Mouse (Mus musculus): ENCODE results near the gene Krba1. TPM values are rescaled to one million over a fixed set of nuclear protein-coding genes. Genes with fewer than 3 reads are reported as not detected.

The Krba1 gene
- polyA plus RNA-seq, 1 experiment from 2014 or later: 33.3 TPM

- Histone ChIP-seq H3K27ac (no peak overlapping the region), H3K9me3 (no peaks in the 10 kb centered on the region), H3K36me3 (replicated peaks) (no peaks in the 10 kb centered on the region), H3K4me3 (no peak overlapping the region), H3K9ac (no peak overlapping the region), H3K4me1 (no peaks in the 10 kb centered on the region), H3K27me3 (replicated peaks) (no peaks in the 10 kb centered on the region), H3K4me2 (no peak overlapping the region)
- 83% methylated on average over 5 of the region's 5 CpGs for WGBS
- no peak for ATAC-seq (replicated peaks)
Measured at GRCm38 (mm10) chr6:48430748-48431147, 35.4 kb downstream of the Krba1 start.

- Histone ChIP-seq H3K27me3 (replicated peaks) (peaks cover 2% of the 10 kb centered on the region; the same call in 1 of the 2 replicates), H3K9me3 (no peaks in the 10 kb centered on the region), H3K4me2 (no peak overlapping the region), H3K36me3 (replicated peaks) (no peaks in the 10 kb centered on the region), H3K9ac (no peak overlapping the region), H3K27ac (no peak overlapping the region), H3K4me3 (no peak overlapping the region), H3K4me1 (peaks cover under 1% of the 10 kb centered on the region; the same call in 1 of the 2 replicates)
- ATAC-seq (replicated peaks): no peak
- 56% methylated on average over 12 of the region's 12 CpGs for WGBS
Measured at GRCm38 (mm10) chr6:48432893-48433816, 37.8 kb downstream of the Krba1 start.

- ATAC-seq (replicated peaks): no peak
- H3K9ac ChIP-seq: no peak overlapping the region
- no peaks in the 10 kb centered on the region for H3K9me3 ChIP-seq
- peaks cover 16% of the 10 kb centered on the region for H3K27me3 ChIP-seq (replicated peaks)
- H3K27ac ChIP-seq: no peak overlapping the region
- H3K4me2 ChIP-seq: no peak overlapping the region
- 58% methylated on average over 6 of the region's 6 CpGs for WGBS
- 0 out of 2 replicates have a peak, but pooled peaks cover 2% of the 10 kb centered on the region for H3K36me3 ChIP-seq (replicated peaks)
- H3K4me3 ChIP-seq: no peak overlapping the region
- peaks cover 15% of the 10 kb centered on the region for H3K4me1 ChIP-seq
Measured at GRCm38 (mm10) chr6:48434651-48435050, 39.3 kb downstream of the Krba1 start.

- no peak overlapping the region for H3K9ac ChIP-seq
- H3K9me3 ChIP-seq: no peaks in the 10 kb centered on the region
- no peak overlapping the region for H3K4me3 ChIP-seq
- no peak overlapping the region for H3K4me2 ChIP-seq
- H3K27me3 ChIP-seq (replicated peaks): peaks cover 20% of the 10 kb centered on the region
- no peak for ATAC-seq (replicated peaks)
- 0 out of 2 replicates have a peak, but pooled peaks cover 2% of the 10 kb centered on the region for H3K36me3 ChIP-seq (replicated peaks)
- no peak overlapping the region for H3K27ac ChIP-seq
- 72% methylated on average over 5 of the region's 5 CpGs for WGBS
- peaks cover 15% of the 10 kb centered on the region for H3K4me1 ChIP-seq
Measured at GRCm38 (mm10) chr6:48435111-48435510, 39.7 kb downstream of the Krba1 start.

- Histone ChIP-seq H3K4me1 (peaks cover 15% of the 10 kb centered on the region), H3K9ac (no peak overlapping the region), H3K36me3 (replicated peaks) (0 out of 2 replicates have a peak, but pooled peaks cover 2% of the 10 kb centered on the region), H3K9me3 (no peaks in the 10 kb centered on the region), H3K27ac (no peak overlapping the region), H3K4me2 (no peak overlapping the region), H3K27me3 (replicated peaks) (peaks cover 20% of the 10 kb centered on the region), H3K4me3 (no peak overlapping the region)
- no peak for ATAC-seq (replicated peaks)
- WGBS: 83% methylated on average over 5 of the region's 5 CpGs
Measured at GRCm38 (mm10) chr6:48435706-48436349, 40.4 kb downstream of the Krba1 start.

- 39% methylated on average over 35 of the region's 35 CpGs for WGBS
- Histone ChIP-seq H3K9ac (no peak overlapping the region), H3K36me3 (replicated peaks) (0 out of 2 replicates have a peak, but pooled peaks cover 2% of the 10 kb centered on the region), H3K27me3 (replicated peaks) (peaks cover 20% of the 10 kb centered on the region), H3K4me2 (peak overlapping the region; percentile 42; the same call in 1 of the 2 replicates), H3K27ac (no peak overlapping the region), H3K4me1 (peaks cover 15% of the 10 kb centered on the region), H3K9me3 (no peaks in the 10 kb centered on the region), H3K4me3 (no peak overlapping the region)
- no peak for ATAC-seq (replicated peaks)
Measured at GRCm38 (mm10) chr6:48437679-48438376, 42.4 kb downstream of the Krba1 start.

- Histone ChIP-seq H3K9ac (peak overlapping the region; percentile 13; the same call in 1 of the 2 replicates), H3K4me2 (peak overlapping the region; percentile 42)
- peak; percentile 27; the same call in 1 of the 2 replicates for ATAC-seq (replicated peaks)
Measured at GRCm38 (mm10) chr6:48438475-48439125, 43.2 kb downstream of the Krba1 start.

GRCm38 (mm10) chr6:48439654-48440053 lies 44.3 kb downstream of the Krba1 start:
- no peak for ATAC-seq (replicated peaks)
- no peak overlapping the region for H3K4me2 ChIP-seq
- no peak overlapping the region for H3K27ac ChIP-seq
- no peak overlapping the region for H3K4me3 ChIP-seq
- no peaks in the 10 kb centered on the region for H3K9me3 ChIP-seq
- peaks cover 25% of the 10 kb centered on the region for H3K4me1 ChIP-seq
- no peak overlapping the region for H3K9ac ChIP-seq
- H3K36me3 ChIP-seq (replicated peaks): 0 out of 2 replicates have a peak, but pooled peaks cover 2% of the 10 kb centered on the region
- H3K27me3 ChIP-seq (replicated peaks): peaks cover 20% of the 10 kb centered on the region

More at GRCm38 (mm10) chr6:48438475-48439125, 43.2 kb downstream of the Krba1 start:
- Histone ChIP-seq H3K27ac (no peak overlapping the region), H3K27me3 (replicated peaks) (peaks cover 20% of the 10 kb centered on the region), H3K9me3 (no peaks in the 10 kb centered on the region), H3K4me3 (peak overlapping the region; percentile 23), H3K4me1 (peaks cover 20% of the 10 kb centered on the region), H3K36me3 (replicated peaks) (0 out of 2 replicates have a peak, but pooled peaks cover 2% of the 10 kb centered on the region)
- WGBS: 22% methylated on average over 55 of the region's 55 CpGs

- Histone ChIP-seq H3K4me2 (no peak overlapping the region), H3K27ac (no peak overlapping the region), H3K4me1 (peaks cover 25% of the 10 kb centered on the region), H3K9ac (no peak overlapping the region), H3K9me3 (no peaks in the 10 kb centered on the region), H3K36me3 (replicated peaks) (0 out of 2 replicates have a peak, but pooled peaks cover 2% of the 10 kb centered on the region), H3K27me3 (replicated peaks) (peaks cover 20% of the 10 kb centered on the region), H3K4me3 (no peak overlapping the region)
- no peak for ATAC-seq (replicated peaks)
- 45% methylated on average over 14 of the region's 14 CpGs for WGBS
Measured at GRCm38 (mm10) chr6:48440306-48441014, 45.1 kb downstream of the Krba1 start.

- H3K4me3 ChIP-seq: peak overlapping the region; percentile 89
- peak overlapping the region; percentile 88 for H3K27ac ChIP-seq
- no peaks in the 10 kb centered on the region for H3K36me3 ChIP-seq (replicated peaks)
- 1% methylated on average over 19 of the region's 19 CpGs for WGBS
- peaks cover 12% of the 10 kb centered on the region; the same call in 1 of the 2 replicates for H3K27me3 ChIP-seq (replicated peaks)
- peak overlapping the region; percentile 51 for H3K9ac ChIP-seq
- ATAC-seq (replicated peaks): peak; percentile 82
- H3K9me3 ChIP-seq: no peaks in the 10 kb centered on the region
- peak overlapping the region; percentile 89 for H3K4me2 ChIP-seq
- peaks cover 26% of the 10 kb centered on the region for H3K4me1 ChIP-seq
Measured at GRCm38 (mm10) chr6:48443592-48444309, 48.4 kb downstream of the Krba1 start.

All from midbrain, embryonic 15.5 days (tissue).